Mouse (Mus musculus) naive thymus-derived CD4-positive, alpha-beta T cell, adult 5 months (primary cell): ENCODE data around the gene Alg3. TPM values are rescaled to one million over a fixed set of nuclear protein-coding genes. Genes with fewer than 3 reads are reported as not detected.

Experiments used
- polyA plus RNA-seq: library from polyadenylated mRNA; unstranded; fragments of 100-300 nt; shearing (Covaris generic); gene quantifications from one replicate; pipeline ENCODE4 v1.2.1, GENCODE M21; 2017

Gene Alg3
- polyA plus RNA-seq: 16.6 TPM

GRCm38 (mm10) chr16:20611357-20612227 is at the start of gene Alg3, which contains the start of the genes Eef1akmt4 and Gm49333:
Gene Alg3 (minus strand): TSS chr16:20611735.
Gene Eef1akmt4 (plus strand): TSS chr16:20611593.
Gene Gm49333 (plus strand): TSS chr16:20611610.

DNA sequence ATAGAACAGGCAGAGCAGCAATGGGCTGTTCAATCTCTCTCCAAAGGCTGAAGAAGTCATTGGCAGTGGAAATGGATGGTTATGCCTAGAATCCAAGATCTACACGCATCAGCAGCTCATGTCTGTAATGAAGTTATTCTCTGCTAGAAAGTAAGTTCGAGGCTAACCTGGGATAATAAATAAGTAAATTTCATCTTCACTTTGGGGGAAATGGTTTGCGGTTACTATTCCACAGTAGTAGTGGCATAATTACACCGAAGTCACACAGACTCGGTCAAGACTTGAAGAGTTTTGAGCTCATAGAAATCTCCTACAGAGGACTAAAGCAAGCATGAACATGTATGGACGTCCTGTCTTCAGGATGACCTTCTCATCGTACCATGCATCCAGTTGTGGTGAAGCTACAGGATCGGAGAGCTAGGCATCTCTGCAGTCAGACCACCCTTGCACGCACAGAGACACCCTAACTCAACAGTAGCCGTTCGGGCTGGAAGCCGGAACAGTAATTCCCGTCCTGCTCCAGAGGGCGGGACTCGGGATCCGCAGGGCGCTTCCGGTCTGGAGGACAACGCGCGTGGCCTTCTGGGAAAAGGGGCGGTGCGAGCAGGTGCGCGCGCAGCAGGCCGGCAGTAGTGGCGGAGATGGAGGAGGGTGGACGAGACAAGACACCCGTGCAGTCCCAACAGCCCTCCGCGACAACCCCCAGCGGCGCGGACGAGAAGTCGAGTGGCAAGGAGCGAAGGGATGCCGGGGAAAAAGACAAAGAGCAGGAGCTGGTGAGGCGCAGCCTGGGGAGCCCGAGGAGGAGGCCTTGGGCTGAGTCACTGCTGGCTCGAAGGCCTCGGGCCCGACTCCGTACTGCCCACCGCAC is 39.8 kb upstream of the Alg3 start, which contains the start of gene Psmd2:
TSS of gene Psmd2 (plus strand) at position 577 of the 871 bp plus-strand sequence.

DNA sequence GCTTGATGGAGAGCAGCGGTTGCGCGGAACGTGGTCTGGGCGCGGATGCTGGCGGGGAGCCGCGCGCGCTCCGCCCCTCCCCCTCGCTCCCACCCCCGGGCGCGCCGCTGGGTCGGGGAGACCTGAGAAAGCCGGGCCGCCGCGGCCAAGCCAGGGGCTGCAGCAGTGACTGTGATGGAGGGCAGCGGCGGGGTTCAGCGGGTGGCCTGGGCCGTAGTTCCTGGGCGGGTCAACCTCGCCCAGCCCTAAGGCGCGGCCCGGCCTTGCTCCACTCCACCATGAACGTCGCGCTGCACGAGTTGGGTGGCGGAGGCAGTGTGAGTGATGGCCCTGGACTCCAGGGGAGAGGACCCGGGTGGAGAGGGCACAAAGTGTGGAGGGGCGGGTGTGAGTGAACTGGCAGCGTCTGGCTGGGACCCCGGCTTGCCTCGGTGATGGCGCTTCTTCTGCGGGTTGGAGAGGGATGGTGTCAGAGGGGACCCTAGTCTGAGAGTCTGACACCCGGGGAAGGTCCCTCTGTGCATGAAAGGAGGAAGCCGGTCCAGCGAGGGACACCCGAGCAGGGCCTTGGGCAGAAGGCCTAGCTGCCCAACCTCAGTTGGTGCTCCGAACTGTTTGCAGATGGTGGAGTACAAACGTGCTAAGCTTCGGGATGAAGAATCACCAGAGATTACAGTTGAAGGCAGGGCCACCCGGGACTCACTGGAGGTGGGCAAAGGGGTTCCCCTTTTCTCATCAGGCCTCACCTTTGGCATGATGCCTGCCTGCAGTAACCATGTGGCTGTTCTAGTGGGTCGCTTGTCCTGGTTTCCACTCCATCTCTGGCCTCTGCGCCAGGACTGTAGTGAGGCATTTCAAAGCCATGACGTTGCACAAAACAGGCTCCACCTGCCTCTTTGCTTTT is 18.4 kb upstream of the Alg3 start, which contains the start of gene Ece2:
TSS of gene Ece2 (plus strand) at position 98 of the 904 bp plus-strand sequence.

GRCm38 (mm10) chr16:20621191-20621990 is 9.9 kb upstream of the Alg3 start, which contains the start of gene Camk2n2:
Gene Camk2n2 (minus strand): TSS chr16:20621287.

GRCm38 (mm10) chr16:20589366-20589938 is 22.1 kb downstream of the Alg3 start, which contains the start of gene Vwa5b2:
Gene Vwa5b2 (plus strand): TSS chr16:20589471.

Other genes with a start within 250 kb of the Alg3 start
- gene Abcc5, start 185.3 kb downstream of the Alg3 start, polyA plus RNA-seq: 45.2 TPM
- gene Eif2b5, start 112.9 kb downstream of the Alg3 start, polyA plus RNA-seq: 76.2 TPM
- gene Dvl3, start 94.8 kb downstream of the Alg3 start, polyA plus RNA-seq: 22.0 TPM
- 394 TPM for gene Ap2m1, start 76.3 kb downstream of the Alg3 start, polyA plus RNA-seq
- gene Abcf3, start 63.2 kb downstream of the Alg3 start, polyA plus RNA-seq: 84.1 TPM
- gene Vwa5b2, start 22.3 kb downstream of the Alg3 start, polyA plus RNA-seq: 0.16 TPM
- gene Eef1akmt4, start 142 bp downstream of the Alg3 start, polyA plus RNA-seq: 9.8 TPM
- not detected for gene Gm49333, start 125 bp downstream of the Alg3 start, polyA plus RNA-seq
- gene Camk2n2, start 9.6 kb upstream of the Alg3 start, polyA plus RNA-seq: not detected
- not detected for gene Ece2, start 18.1 kb upstream of the Alg3 start, polyA plus RNA-seq
- 175 TPM for gene Psmd2, start 39.9 kb upstream of the Alg3 start, polyA plus RNA-seq
- 147 TPM for gene Eif4g1, start 56.6 kb upstream of the Alg3 start, polyA plus RNA-seq
- gene Fam131a, start 81.5 kb upstream of the Alg3 start, polyA plus RNA-seq: 1.2 TPM
- gene Polr2h, start 105.9 kb upstream of the Alg3 start, polyA plus RNA-seq: 50.7 TPM
- gene Clcn2, start 106.0 kb upstream of the Alg3 start, polyA plus RNA-seq: 4.6 TPM
- not detected for gene Chrd, start 121.4 kb upstream of the Alg3 start, polyA plus RNA-seq
- gene Thpo, start 122.8 kb upstream of the Alg3 start, polyA plus RNA-seq: not detected